Mouse (Mus musculus) c-Kit-positive CD71-positive TER-119-negative erythroid progenitor cells, embryonic 14.5 days (primary cell): ENCODE measurements around the gene Grik1.

Experiments
- DNase-seq: peaks from one replicate; pipeline ENCODE4 v3.0.0-alpha.2; 2013; ENCODE audit warnings: low read depth

The Grik1 gene

DNA sequence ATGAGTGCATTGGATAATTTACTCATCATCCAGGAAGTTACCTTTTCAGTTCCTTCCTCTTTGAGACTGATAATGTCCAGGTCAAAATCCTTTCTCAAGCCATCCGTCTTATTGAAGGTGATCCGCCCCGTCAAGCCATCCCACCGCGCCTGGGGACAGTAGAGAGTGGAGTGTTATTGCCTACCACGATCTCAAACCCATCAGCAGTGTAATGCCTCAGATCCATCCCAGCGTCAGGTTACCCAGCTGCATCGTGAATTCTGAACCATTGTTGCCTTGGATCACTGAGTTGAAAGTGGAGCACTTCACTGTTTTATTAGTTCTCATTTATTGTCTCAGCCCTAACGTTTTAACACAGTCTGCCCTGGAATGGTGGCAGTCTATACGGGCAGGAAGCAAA is 332.6 kb downstream of the Grik1 start:
- DNase-seq, result no peak

- DNase-seq, result no peak
Measured at GRCm38 (mm10) chr16:87956178-87956577, 333.9 kb downstream of the Grik1 start.

DNA sequence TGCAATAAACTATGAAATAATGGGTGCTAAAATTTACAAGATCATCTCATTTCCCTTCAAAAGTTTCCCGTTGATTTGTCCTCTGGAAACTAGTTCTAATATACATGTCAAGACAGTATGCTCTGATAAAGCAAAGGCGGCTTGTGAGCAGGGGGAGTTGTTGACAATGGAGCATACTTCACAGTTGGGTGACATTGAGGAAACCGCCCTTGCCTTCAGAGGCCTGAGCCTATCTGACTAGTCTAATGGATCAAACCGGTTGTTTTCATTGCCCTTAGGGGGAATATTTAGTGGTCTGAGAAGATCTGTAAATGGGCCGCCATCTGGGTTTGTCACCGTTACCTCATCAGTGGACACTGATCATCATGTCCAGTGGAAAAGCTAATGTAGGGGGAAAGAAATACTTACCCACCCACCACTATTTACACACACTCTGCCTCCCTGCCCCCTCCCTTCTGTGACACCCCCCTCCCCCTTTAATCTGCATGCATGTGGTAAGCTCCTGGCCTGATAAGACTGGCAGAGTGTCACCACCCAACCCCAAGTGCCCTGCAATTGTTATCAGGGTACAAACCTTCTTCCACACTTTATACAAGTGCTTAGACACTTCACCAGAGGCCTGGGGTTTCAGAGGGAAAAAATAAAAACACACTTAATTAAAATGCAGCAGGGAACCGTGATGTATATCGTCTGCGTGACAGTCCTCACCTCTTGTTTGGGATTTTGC is 335.2 kb downstream of the Grik1 start:
- no peak for DNase-seq

- no peak for DNase-seq
Measured at GRCm38 (mm10) chr16:87953176-87953575, 336.9 kb downstream of the Grik1 start.

DNA sequence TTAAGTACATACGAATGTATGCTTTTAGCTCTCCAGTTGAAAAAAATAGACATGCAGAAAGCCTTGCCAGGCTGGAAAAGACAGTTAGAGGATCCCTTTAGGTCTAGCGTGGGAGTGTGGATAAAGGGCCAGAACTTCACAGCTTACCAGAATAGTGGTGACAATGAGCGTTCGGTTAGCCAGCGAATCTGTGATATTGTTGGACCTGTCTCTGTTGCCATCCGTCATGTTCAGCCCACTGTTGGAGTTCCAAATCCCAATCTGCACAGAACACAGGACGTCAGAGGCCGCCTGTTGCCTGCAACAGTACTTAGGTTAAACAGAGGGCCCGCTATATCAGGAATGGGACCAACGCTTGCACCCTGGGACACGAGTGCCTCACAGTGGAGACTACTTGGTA is 340.2 kb downstream of the Grik1 start:
- DNase-seq, result no peak

DNA sequence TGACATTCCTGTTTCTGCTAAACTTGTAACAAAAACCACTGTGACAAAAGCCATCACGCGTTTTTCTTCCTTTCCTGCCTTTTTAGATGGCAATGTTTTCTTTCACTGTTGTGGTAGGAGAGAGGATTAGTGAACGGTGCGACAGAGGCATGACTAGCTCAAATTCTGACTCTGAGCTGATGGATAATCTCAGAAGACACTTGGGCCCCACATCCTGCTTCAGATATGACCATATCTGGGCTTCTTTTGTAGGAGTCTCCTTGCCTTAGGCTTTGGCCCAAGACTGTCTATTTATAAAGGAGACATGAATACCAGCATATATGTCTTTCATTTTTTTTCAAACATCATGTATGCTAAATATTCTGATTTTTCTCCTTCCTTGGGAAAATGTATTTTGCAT is 341.9 kb downstream of the Grik1 start:
- DNase-seq, result no peak

- no peak for DNase-seq
Measured at GRCm38 (mm10) chr16:87944318-87944717, 345.7 kb downstream of the Grik1 start.

DNA sequence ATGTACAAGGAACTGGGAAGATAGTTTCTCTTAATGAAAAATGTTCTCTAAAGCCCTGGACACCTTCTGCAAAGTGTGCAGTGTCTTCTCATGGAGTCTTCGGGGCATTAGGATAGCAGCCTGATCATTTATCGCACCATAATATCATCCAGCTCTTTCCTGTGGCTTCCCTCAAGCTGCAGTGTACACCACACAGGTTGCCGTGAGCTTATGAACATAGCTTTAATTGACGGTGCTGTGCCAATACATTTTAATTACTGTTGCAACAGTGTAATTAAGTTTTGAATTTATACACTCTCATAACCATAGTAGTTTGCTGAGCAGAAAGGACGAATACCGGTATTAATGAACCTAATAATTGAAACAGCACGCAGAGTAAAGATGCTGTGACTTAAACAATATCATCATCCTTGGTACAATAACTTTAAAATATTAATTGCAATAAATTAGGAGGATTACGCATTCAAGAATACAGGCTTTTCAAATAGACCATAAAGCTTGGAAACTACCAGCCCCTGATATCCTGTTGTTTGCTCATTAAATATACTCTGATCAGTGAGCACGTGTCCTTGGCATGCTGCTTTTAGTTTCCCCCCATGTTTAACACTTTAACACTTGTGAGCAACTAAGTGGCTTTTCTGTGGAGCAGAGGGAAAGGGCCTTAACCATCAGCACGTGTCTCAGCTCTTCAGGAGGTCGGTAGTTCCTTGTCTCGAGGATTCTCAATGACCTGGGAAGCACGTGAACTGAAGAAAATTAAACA is 347.8 kb downstream of the Grik1 start:
- DNase-seq, result no peak

DNA sequence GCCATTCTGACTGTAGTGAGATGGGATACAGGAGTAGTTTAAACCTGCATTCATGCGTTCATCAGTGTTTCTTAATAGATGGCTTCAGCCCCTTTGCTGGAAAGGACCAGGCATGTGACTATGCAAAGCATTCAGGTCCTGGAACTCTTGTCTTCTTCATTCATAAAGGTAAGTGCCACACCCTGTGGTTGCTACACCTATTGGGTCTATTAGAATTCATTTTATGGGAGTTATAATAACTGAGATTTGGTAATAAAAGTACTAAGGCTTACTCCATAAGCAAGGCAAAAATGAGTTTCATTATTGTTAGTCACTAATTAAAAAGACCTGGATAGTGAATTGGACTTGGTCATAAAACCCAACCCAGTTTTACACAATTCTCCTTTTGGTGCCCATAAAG is 355.4 kb downstream of the Grik1 start:
- DNase-seq, result no peak

DNA sequence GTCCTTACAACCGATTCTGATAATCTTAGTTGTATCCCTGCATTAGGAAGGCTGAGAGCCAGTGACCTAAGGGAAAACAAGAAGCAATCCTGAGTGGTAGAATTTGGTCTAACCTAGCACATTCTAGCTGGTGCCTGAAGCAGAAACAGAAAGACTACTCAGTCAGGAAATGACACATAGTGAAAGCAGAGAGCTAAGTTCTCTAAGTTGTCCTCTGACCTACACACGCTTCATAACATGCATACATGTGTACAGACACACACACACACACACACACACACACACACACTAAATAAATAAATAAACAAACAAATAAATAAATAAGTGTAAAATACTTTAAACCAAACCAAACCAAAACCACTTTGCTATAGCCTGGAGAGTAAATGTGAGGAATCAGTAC is 358.7 kb downstream of the Grik1 start:
- no peak for DNase-seq

- DNase-seq, result no peak
Measured at GRCm38 (mm10) chr16:87930519-87930918, 359.5 kb downstream of the Grik1 start.

DNA sequence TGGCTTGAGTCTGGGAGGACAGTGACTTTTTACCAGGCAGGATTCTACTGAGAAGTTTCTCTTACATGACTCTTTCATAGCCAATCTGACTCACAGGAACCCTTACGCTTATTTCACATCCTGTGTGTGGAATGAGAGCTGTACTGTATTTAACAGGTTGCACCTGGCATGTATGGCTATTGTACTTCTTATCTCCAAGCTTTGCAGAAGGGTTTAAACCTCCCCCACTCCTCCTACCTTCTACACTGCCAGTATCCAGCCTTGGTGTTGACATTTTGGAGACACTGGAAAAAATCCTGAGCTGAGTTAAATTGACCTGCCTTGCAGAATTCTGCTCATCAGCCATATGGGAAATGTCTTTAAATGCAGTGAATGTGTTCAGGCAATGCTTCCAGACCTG is 361.4 kb downstream of the Grik1 start:
- DNase-seq, result no peak

DNA sequence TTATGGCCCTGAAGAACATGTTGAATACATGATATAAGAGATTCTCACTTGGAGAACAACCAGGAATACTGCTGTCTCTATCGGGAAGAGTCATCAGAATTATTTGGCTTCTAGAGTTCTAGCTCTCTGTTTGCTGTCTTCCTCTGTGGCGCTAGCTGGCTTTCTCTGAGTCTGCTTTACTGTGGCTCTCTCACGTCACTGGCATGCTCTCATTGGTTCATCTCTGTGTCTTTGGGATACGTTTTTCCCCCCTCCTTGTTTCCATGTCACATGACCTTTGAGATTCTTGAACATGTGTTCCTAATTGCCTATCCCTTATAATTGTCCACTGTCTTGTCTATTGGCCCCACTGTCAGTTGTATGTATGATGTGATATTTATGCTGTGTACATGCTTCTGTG is 372.2 kb downstream of the Grik1 start:
- no peak for DNase-seq

DNA sequence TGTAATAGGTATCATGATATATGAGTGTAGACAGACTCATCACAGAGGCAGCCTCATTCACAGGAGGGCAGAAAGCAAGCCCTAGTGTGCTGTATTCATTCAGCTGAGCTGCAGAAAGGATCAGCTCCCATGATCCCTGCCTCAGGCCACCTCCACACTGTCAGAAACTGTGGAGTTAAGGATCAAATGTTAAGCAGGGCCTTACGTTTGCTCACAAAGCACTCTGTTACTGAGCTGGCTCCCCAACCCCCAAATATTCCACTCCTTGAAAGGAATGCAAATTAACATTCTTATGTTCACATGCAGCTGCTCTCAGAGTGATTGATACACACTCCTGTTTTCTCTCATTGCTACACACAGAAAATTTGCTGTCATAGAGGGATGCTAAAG is 372.9 kb downstream of the Grik1 start:
- DNase-seq, result no peak

- no peak for DNase-seq
Measured at GRCm38 (mm10) chr16:87916209-87917156, 373.6 kb downstream of the Grik1 start.

- DNase-seq, result no peak
Measured at GRCm38 (mm10) chr16:87915156-87915555, 374.9 kb downstream of the Grik1 start.

DNA sequence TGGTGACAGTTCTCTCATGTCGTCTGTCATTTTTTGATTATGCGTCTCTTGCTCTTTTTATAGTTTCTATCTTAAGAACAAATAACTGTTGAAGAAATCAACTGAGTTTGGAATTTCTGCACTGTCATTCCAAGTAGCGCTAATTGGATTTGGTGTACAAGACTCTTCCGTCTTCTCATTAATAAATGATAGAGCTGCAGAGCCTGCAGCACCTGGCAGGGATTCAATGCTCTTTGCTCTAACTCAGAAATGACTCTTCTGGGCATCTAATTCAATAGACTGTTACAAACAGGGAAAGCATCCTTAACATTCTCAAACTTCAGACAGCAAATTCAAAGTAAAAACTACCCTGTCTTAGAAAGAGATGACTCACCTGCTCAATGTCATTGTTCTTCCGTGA is 376.3 kb downstream of the Grik1 start:
- DNase-seq, result no peak

GRCm38 (mm10) chr16:87911201-87911600 is 378.9 kb downstream of the Grik1 start:
- no peak for DNase-seq

GRCm38 (mm10) chr16:87902049-87902448 is 388.0 kb downstream of the Grik1 start:
- DNase-seq, result no peak

DNA sequence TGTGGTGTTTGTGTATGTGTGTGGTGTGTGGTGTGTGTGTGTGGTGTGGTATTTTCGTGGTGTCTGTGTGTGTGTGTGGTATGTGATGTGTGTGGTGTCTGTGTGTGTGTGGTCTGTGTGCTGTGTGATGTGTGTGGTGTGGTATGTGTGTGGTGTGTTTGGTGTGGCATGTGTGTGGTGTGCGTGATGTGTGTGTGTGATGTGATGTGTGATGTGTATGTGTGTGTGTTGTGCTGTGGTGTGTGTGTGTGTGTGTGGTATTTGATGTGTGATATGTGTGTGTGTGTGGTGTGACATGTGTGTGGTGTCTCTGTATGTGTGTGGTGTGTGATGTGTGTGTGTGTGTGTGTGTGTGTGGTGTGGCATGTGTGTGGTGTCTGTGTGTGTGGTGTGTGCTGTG is 388.9 kb downstream of the Grik1 start:
- no peak for DNase-seq

DNA sequence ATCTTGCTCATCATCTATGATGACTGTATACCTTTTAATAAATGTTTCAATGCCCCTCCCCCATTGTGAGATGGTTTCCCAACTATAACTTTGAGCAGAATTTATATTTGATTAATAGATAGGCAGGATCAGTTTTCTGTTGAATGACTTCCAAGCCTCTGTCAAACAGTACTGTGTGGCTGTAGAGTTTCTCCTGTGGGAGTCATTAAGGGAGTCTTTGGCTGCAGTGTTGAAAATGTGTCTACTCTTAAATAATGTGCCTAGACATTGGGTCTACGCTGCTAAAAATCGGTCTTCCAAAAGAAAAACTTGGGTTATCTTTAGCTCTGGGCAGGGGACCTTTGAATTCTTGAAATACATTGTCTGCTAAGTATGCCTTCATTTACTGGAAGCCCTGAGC is 414.1 kb downstream of the Grik1 start:
- no peak for DNase-seq

GRCm38 (mm10) chr16:87864526-87864925 is 425.5 kb downstream of the Grik1 start:
- DNase-seq, result no peak

DNA sequence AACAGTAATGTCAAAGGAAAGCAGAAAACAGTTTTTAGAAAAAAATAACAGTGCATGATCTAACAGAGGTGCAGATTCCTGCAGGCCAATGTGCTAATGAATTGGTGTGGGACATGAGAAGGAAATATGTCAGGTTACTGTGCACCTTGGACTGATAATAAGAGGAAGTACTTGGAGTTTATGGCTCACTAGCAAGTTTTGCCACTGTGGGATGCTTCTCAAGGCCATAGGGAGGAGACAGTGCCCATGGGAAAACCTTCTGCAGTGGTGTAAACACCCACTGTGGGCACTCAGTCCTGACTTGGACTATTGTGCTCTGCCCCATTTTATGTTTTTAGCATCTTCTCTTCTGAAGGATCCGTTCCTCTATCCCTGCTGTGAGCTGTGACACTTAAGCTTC is 428.3 kb downstream of the Grik1 start:
- no peak for DNase-seq
